Mouse (Mus musculus) spleen, postnatal 4 days (tissue): ENCODE measurements at regions not wholly inside any gene's neighbourhood (a gene's known extent, or its start where the extent isn't known, plus 50 kb on each side); places are given as distances from the start of the nearest gene placed in this dataset.

Source experiments
- DNase-seq, 2 experiments: peaks; one replicate each; pipeline ENCODE4 v3.0.0; 2022; ENCODE audit warnings: low spot score in 2 of 2

GRCm38 (mm10) chr8:127811338-127811737, 547.1 kb upstream of the Nrp1 start:
- no peak for DNase-seq

GRCm38 (mm10) chr8:127814785-127815523, 543.5 kb upstream of the Nrp1 start:
- no peak for DNase-seq

GRCm38 (mm10) chr8:127820741-127821170, 537.6 kb upstream of the Nrp1 start:
- DNase-seq, result no peak

GRCm38 (mm10) chr8:127821646-127822045, 536.8 kb upstream of the Nrp1 start:
- no peak for DNase-seq

- no peak for DNase-seq
These were observed 533.4 kb upstream of the Nrp1 start for GRCm38 (mm10) chr8:127825041-127825440.

GRCm38 (mm10) chr8:127827826-127828225, 530.6 kb upstream of the Nrp1 start:
- no peak for DNase-seq

- no peak for DNase-seq
These were observed 528.7 kb upstream of the Nrp1 start for GRCm38 (mm10) chr8:127829659-127830058.

GRCm38 (mm10) chr8:127834006-127834405, 524.4 kb upstream of the Nrp1 start:
- DNase-seq, result no peak

- DNase-seq, result no peak
These were observed 521.8 kb upstream of the Nrp1 start for GRCm38 (mm10) chr8:127836410-127837206.

GRCm38 (mm10) chr8:127838311-127838710, 520.1 kb upstream of the Nrp1 start:
- DNase-seq, result no peak

- DNase-seq, result no peak
These were observed 510.9 kb upstream of the Nrp1 start for GRCm38 (mm10) chr8:127847332-127848018.

GRCm38 (mm10) chr8:127849926-127850325, 508.5 kb upstream of the Nrp1 start:
- no peak for DNase-seq

GRCm38 (mm10) chr8:127855653-127856300, 502.6 kb upstream of the Nrp1 start:
- no peak for DNase-seq

- DNase-seq, result no peak
These were observed 501.9 kb upstream of the Nrp1 start for GRCm38 (mm10) chr8:127856351-127857135.

GRCm38 (mm10) chr8:127859036-127859435, 499.4 kb upstream of the Nrp1 start:
- DNase-seq, result no peak

- no peak for DNase-seq
These were observed 498.0 kb upstream of the Nrp1 start for GRCm38 (mm10) chr8:127860376-127860775.

- no peak for DNase-seq
These were observed 497.5 kb upstream of the Nrp1 start for GRCm38 (mm10) chr8:127860891-127861290.

- DNase-seq, result no peak
These were observed 473.8 kb upstream of the Nrp1 start for GRCm38 (mm10) chr8:127884641-127885040.

- no peak for DNase-seq
These were observed 473.2 kb upstream of the Nrp1 start for GRCm38 (mm10) chr8:127885211-127885610.

- no peak for DNase-seq
These were observed 472.6 kb upstream of the Nrp1 start for GRCm38 (mm10) chr8:127885831-127886230.

- DNase-seq, result no peak
These were observed 467.7 kb upstream of the Nrp1 start for GRCm38 (mm10) chr8:127890729-127891128.
